Mouse (Mus musculus) left cerebral cortex, adult 8-10 months (tissue): ENCODE results near the gene Pard6b. TPM values are rescaled to one million over a fixed set of nuclear protein-coding genes. Genes with fewer than 3 reads are reported as not detected.
"Not testable (repeated sequence)": the region's sequence is repeated elsewhere in the genome, so short reads cannot be mapped to it uniquely, and the experiment has no call there.

ENCODE experiments used
- DNase-seq, 2 experiments: peaks; one replicate each; pipeline ENCODE4 v3.0.0; 2022; ENCODE audit warnings: low spot score in 2 of 2
- total RNA-seq, 4 experiments: library from RNA; stranded (reverse); gene quantifications; 2 replicates each; pipeline ENCODE4 v1.2.4; 2022

Gene Pard6b
- total RNA-seq, result 1 to 10 TPM; 4.7 to 6.5 (median 5.8) TPM

- DNase-seq, result peak; percentile 78 to 99
Measured at GRCm38 (mm10) chr2:168080431-168081246, at the start of gene Pard6b. Gene Pard6b (plus strand): TSS chr2:168081004.

- no peak for DNase-seq
Measured at GRCm38 (mm10) chr2:168031842-168032241, 49.0 kb upstream of the Pard6b start.

- DNase-seq, result no peak
Measured at GRCm38 (mm10) chr2:168033905-168034304, 46.9 kb upstream of the Pard6b start.

- no peak for DNase-seq
Measured at GRCm38 (mm10) chr2:168035907-168036306, 44.9 kb upstream of the Pard6b start.

- DNase-seq, result no peak
Measured at GRCm38 (mm10) chr2:168037063-168037462, 43.7 kb upstream of the Pard6b start.

- DNase-seq, result no peak
Measured at GRCm38 (mm10) chr2:168040751-168041150, 40.1 kb upstream of the Pard6b start.

GRCm38 (mm10) chr2:168042019-168042418 is 38.8 kb upstream of the Pard6b start:
- DNase-seq, result no peak

GRCm38 (mm10) chr2:168044681-168045287 is 36.0 kb upstream of the Pard6b start:
- no peak for DNase-seq

- DNase-seq, result no peak
Measured at GRCm38 (mm10) chr2:168045357-168045756, 35.4 kb upstream of the Pard6b start.

- no peak for DNase-seq
Measured at GRCm38 (mm10) chr2:168045771-168046170, 35.0 kb upstream of the Pard6b start.

GRCm38 (mm10) chr2:168046467-168046866 is 34.3 kb upstream of the Pard6b start:
- DNase-seq, result no peak

- no peak for DNase-seq
Measured at GRCm38 (mm10) chr2:168049002-168049635, 31.7 kb upstream of the Pard6b start.

GRCm38 (mm10) chr2:168050000-168050942 is 30.5 kb upstream of the Pard6b start:
- DNase-seq, result no peak

- DNase-seq, result no peak
Measured at GRCm38 (mm10) chr2:168052156-168052555, 28.6 kb upstream of the Pard6b start.

- DNase-seq, result no peak
Measured at GRCm38 (mm10) chr2:168052689-168053088, 28.1 kb upstream of the Pard6b start.

GRCm38 (mm10) chr2:168054142-168054541 is 26.7 kb upstream of the Pard6b start:
- DNase-seq, result no peak

GRCm38 (mm10) chr2:168055910-168056665 is 24.7 kb upstream of the Pard6b start:
- no peak for DNase-seq

- no peak for DNase-seq
Measured at GRCm38 (mm10) chr2:168056666-168056933, 24.2 kb upstream of the Pard6b start.

- DNase-seq, result not testable (repeated sequence)
Measured at GRCm38 (mm10) chr2:168057876-168058275, 22.9 kb upstream of the Pard6b start.

GRCm38 (mm10) chr2:168058488-168059199 is 22.2 kb upstream of the Pard6b start:
- no peak for DNase-seq
